Mouse (Mus musculus) thymus, postnatal 14 days (tissue): ENCODE measurements around the gene Retnla.
A peak's percentile ranks its signal among the peaks of the same experiment; 100 is the strongest.
"Not testable (repeated sequence)": the region's sequence is repeated elsewhere in the genome, so short reads cannot be mapped to it uniquely, and the experiment has no call there.

Experiments used
- DNase-seq: peaks from one replicate; pipeline ENCODE4 v3.0.0; 2021

Gene Retnla

GRCm38 (mm10) chr16:48842266-48842665 lies at the start of gene Retnla:
Retnla (plus strand) TSS chr16:48842551.
- no peak for DNase-seq

GRCm38 (mm10) chr16:48798285-48798684 lies 44.1 kb upstream of the Retnla start:
- DNase-seq, result no peak

GRCm38 (mm10) chr16:48799470-48799869 lies 42.9 kb upstream of the Retnla start:
- DNase-seq, result no peak

- peak; percentile 39 for DNase-seq
Measured at GRCm38 (mm10) chr16:48800906-48801305, 41.4 kb upstream of the Retnla start.

GRCm38 (mm10) chr16:48805412-48805811 lies 36.9 kb upstream of the Retnla start:
- DNase-seq, result no peak

GRCm38 (mm10) chr16:48806521-48806920 lies 35.8 kb upstream of the Retnla start:
- DNase-seq, result peak; percentile 16

- DNase-seq, result peak; percentile 82
Measured at GRCm38 (mm10) chr16:48809374-48809773, 33.0 kb upstream of the Retnla start.

- DNase-seq, result no peak
Measured at GRCm38 (mm10) chr16:48811881-48812436, 30.4 kb upstream of the Retnla start.

- DNase-seq, result no peak
Measured at GRCm38 (mm10) chr16:48816695-48817094, 25.7 kb upstream of the Retnla start, which contains the start of gene Retnlb. Retnlb (plus strand) TSS chr16:48816856.

GRCm38 (mm10) chr16:48818524-48818923 lies 23.8 kb upstream of the Retnla start:
- no peak for DNase-seq

- no peak for DNase-seq
Measured at GRCm38 (mm10) chr16:48826474-48826873, 15.9 kb upstream of the Retnla start.

- DNase-seq, result no peak
Measured at GRCm38 (mm10) chr16:48827625-48828024, 14.7 kb upstream of the Retnla start.

- no peak for DNase-seq
Measured at GRCm38 (mm10) chr16:48829060-48829459, 13.3 kb upstream of the Retnla start.

GRCm38 (mm10) chr16:48832055-48832454 lies 10.3 kb upstream of the Retnla start:
- no peak for DNase-seq

GRCm38 (mm10) chr16:48833626-48834025 lies 8.7 kb upstream of the Retnla start:
- DNase-seq, result not testable (repeated sequence)

GRCm38 (mm10) chr16:48843671-48844386 lies 1.5 kb downstream of the Retnla start:
- no peak for DNase-seq

- DNase-seq, result not testable (repeated sequence)
Measured at GRCm38 (mm10) chr16:48865004-48865403, 22.7 kb downstream of the Retnla start.

GRCm38 (mm10) chr16:48867690-48868089 lies 25.3 kb downstream of the Retnla start:
- DNase-seq, result no peak

GRCm38 (mm10) chr16:48868663-48869062 lies 26.3 kb downstream of the Retnla start:
- no peak for DNase-seq

- no peak for DNase-seq
Measured at GRCm38 (mm10) chr16:48869671-48870070, 27.3 kb downstream of the Retnla start.

GRCm38 (mm10) chr16:48871754-48872153 lies 29.4 kb downstream of the Retnla start:
- DNase-seq, result no peak

- no peak for DNase-seq
Measured at GRCm38 (mm10) chr16:48872321-48872720, 30.0 kb downstream of the Retnla start, which contains the start of gene Retnlg. Retnlg (plus strand) TSS chr16:48872621.

GRCm38 (mm10) chr16:48890733-48891132 lies 48.4 kb downstream of the Retnla start:
- no peak for DNase-seq
